Mouse (Mus musculus) ES-Bruce4 (cell line): Measurements from ENCODE around the gene Anapc16.

Source experiments
- CTCF ChIP-seq: IDR thresholded peaks from one replicate; pipeline ENCODE4 v1.8.1; 2011; ENCODE audit warnings: low read depth, low read length
- EP300 ChIP-seq: IDR thresholded peaks from 2 replicates; pipeline ENCODE4 v1.6.1; 2011; ENCODE audit warnings: low read depth, low read length; ENCODE audit not compliant: insufficient read depth
- POLR2A ChIP-seq: IDR thresholded peaks from one replicate; pipeline ENCODE4 v1.8.1; 2011; ENCODE audit warnings: low read length; ENCODE audit not compliant: insufficient read depth

DNA sequence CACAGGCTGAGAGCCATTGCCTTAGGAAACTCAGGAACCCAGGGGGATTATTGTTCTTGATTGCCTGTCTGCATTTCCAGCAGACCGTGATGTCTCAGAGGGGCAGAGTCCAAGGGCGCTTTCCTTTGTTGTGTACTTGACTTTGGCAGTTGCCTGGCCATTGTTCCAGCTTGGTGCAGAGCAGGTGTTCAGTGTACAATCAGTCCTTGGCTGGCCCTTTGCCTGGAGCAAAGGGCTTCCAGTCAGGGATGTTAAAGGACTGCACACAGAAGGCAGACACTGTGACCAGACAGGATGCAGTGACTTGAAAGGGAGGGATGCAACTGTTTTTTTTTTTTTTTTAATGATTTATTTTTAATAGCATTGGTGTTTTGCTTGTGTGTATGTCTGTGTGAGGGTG, 30.4 kb downstream of the Anapc16 start:
- TF ChIP-seq CTCF (no peak), EP300 (peak; percentile 99), POLR2A (no peak)
